Mouse (Mus musculus) C2C12 (cell line): ENCODE results near the gene Gtf2e1. TPM values are rescaled to one million over a fixed set of nuclear protein-coding genes. Genes with fewer than 3 reads are reported as not detected.
A peak's percentile ranks its signal among the peaks of the same experiment; 100 is the strongest.

Source experiments
- H3K27me3 ChIP-seq: one replicate; pipeline ENCODE4 v1.6.1; 2011; ENCODE audit not compliant: control insufficient read depth, insufficient read depth, insufficient read length
- H3K36me3 ChIP-seq: one replicate; pipeline ENCODE4 v1.6.1; 2011; ENCODE audit not compliant: control insufficient read depth, insufficient read depth
- H3K4me3 ChIP-seq: one replicate; pipeline ENCODE4 v1.5.1; 2011; ENCODE audit warnings: mild to moderate bottlenecking, control low read depth; ENCODE audit not compliant: poor library complexity, insufficient read depth, severe bottlenecking
- H3K79me2 ChIP-seq: one replicate; pipeline ENCODE4 v1.6.1; 2011; ENCODE audit not compliant: control insufficient read depth, insufficient read depth
- H3K79me3 ChIP-seq: one replicate; pipeline ENCODE4 v1.6.1; 2011; ENCODE audit warnings: low read depth, control low read depth
- H3ac ChIP-seq: one replicate; pipeline ENCODE3; 2011; ENCODE audit warnings: low read depth; ENCODE audit not compliant: control insufficient read depth, insufficient read length
- CEBPB ChIP-seq: IDR thresholded peaks from one replicate; pipeline ENCODE4 v1.6.1; 2011; ENCODE audit warnings: low read depth, mild to moderate bottlenecking, control low read depth, moderate library complexity
- CTCF ChIP-seq: IDR thresholded peaks from one replicate; pipeline ENCODE4 v1.5.1; 2011; ENCODE audit not compliant: control insufficient read depth, insufficient read depth, insufficient read length
- FOSL1 ChIP-seq: IDR thresholded peaks from one replicate; pipeline ENCODE4 v1.8.0; 2011; ENCODE audit warnings: mild to moderate bottlenecking, low read length; ENCODE audit not compliant: poor library complexity, insufficient read depth, severe bottlenecking
- MAX ChIP-seq: IDR thresholded peaks from one replicate; pipeline ENCODE4 v1.6.1; 2011; ENCODE audit warnings: mild to moderate bottlenecking, control low read depth
- MYOD1 ChIP-seq: IDR thresholded peaks from one replicate; pipeline ENCODE4 v1.6.1; 2011; ENCODE audit warnings: low read depth; ENCODE audit not compliant: control insufficient read depth, insufficient read length
- MYOG ChIP-seq: IDR thresholded peaks from one replicate; pipeline ENCODE4 v1.6.1; 2011; ENCODE audit not compliant: control insufficient read depth, insufficient read length; ENCODE audit errors: extremely low read depth
- USF1 ChIP-seq: IDR thresholded peaks from one replicate; pipeline ENCODE4 v1.6.1; 2011; ENCODE audit warnings: low read depth, mild to moderate bottlenecking, control low read depth, moderate library complexity
- long read RNA-seq, 2 experiments: library from polyadenylated mRNA; unstranded; transcript quantifications; one replicate each; pipeline ENCODE4 v2.0.0; 2019 to 2020
- polyA plus RNA-seq: library from polyadenylated mRNA; unstranded; fragments of >200 nt; fragmentation: generic; extraction: Trizol; gene quantifications from one replicate; pipeline ENCODE4 v1.2.1, GENCODE M21; 2012; ENCODE audit warnings: missing spikeins

Gene Gtf2e1
- polyA plus RNA-seq: 10.2 TPM
- long read RNA-seq, experiment 1, transcript Gtf2e1-201 (5 exons, 3,084 nt): major isoform, 19 of 23 reads
- long read RNA-seq, experiment 1, partial matches to known transcripts: 2 of 23 reads
- long read RNA-seq, experiment 1, other reads (novel, unspliced or antisense): 2 of 23 reads
- long read RNA-seq, experiment 2, transcript Gtf2e1-201 (5 exons, 3,084 nt): major isoform, 149 of 176 reads
- long read RNA-seq, experiment 2, partial matches to known transcripts: 19 of 176 reads
- long read RNA-seq, experiment 2, other reads (novel, unspliced or antisense): 8 of 176 reads

GRCm38 (mm10) chr16:37539611-37540580, at the start of gene Gtf2e1, which contains the start of gene Rabl3:
Gene Gtf2e1 (minus strand): TSS chr16:37539789.
Gene Rabl3 (plus strand): TSS chr16:37539885.
- Histone ChIP-seq H3K36me3 (peaks cover 13% of the 10 kb centered on the region), H3K79me3 (peaks cover 15% of the 10 kb centered on the region), H3ac (peak within 1 kb of the TSS; percentile 87), H3K79me2 (peaks cover 34% of the 10 kb centered on the region), H3K27me3 (no peaks in the 10 kb centered on the region), H3K4me3 (peak within 1 kb of the TSS; percentile 64)
- TF ChIP-seq MYOD1: no peak
- TF ChIP-seq MAX: peak; percentile 42
- TF ChIP-seq MYOG: no peak

DNA sequence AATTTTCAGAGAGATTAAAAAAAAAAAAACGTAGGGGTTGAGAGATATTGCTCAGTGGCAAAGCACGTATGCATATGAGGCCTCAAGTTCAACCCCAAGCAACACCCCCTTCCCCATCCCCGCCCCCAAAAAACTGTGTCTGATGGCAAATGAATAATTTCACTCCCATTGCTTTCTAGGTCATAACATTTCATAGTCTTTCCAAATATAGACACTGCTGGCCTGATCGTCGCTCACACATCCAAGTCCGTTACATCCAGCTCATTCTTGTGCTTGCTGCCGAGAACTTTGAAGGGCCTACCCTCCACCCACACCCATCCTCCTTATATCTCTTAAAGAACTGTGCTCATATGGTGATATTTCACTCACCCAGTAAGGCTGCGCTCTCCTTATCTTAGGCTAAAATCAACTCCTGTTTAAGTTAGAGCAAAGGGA, 45.6 kb upstream of the Gtf2e1 start:
- no peaks in the 10 kb centered on the region for H3K27me3 ChIP-seq
- no peaks in the 10 kb centered on the region for H3K79me3 ChIP-seq
- H3K36me3 ChIP-seq: no peaks in the 10 kb centered on the region
- no peak overlapping the region for H3ac ChIP-seq
- H3K4me3 ChIP-seq: no peak overlapping the region
- TF ChIP-seq CTCF (no peak), MYOD1 (no peak), MAX (no peak)
- no peaks in the 10 kb centered on the region for H3K79me2 ChIP-seq

GRCm38 (mm10) chr16:37584218-37585035, 44.8 kb upstream of the Gtf2e1 start:
- Histone ChIP-seq H3K4me3 (no peak overlapping the region), H3ac (no peak overlapping the region), H3K36me3 (no peaks in the 10 kb centered on the region), H3K79me3 (no peaks in the 10 kb centered on the region), H3K27me3 (no peaks in the 10 kb centered on the region), H3K79me2 (no peaks in the 10 kb centered on the region)
- no peak for TF ChIP-seq MAX
- TF ChIP-seq MYOD1: no peak
- TF ChIP-seq MYOG: no peak
- TF ChIP-seq FOSL1: no peak
- no peak for TF ChIP-seq CTCF
- no peak for TF ChIP-seq CEBPB
- no peak for TF ChIP-seq USF1

DNA sequence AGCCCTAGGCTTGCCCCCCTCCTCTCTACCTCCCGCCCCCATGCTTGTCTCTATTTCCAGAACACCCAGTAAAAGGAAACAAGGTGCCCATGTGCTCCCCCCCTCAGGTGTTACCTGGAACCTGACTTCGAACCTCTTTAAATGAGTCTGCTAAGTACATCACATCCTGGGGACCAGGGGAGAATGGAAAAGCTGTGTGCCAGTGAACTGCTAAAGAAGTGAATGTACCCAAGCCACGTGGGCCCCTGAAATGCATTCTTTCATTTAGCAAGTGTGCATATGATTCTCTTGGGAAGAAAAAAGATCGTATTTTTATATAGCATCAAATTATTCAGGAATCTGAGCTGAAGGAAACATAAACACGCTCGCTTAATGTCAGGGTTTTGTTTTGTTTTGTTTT, 44.2 kb upstream of the Gtf2e1 start:
- H3K79me2 ChIP-seq: no peaks in the 10 kb centered on the region
- no peak overlapping the region for H3K4me3 ChIP-seq
- H3K27me3 ChIP-seq: no peaks in the 10 kb centered on the region
- no peaks in the 10 kb centered on the region for H3K36me3 ChIP-seq
- no peaks in the 10 kb centered on the region for H3K79me3 ChIP-seq
- no peak for TF ChIP-seq MAX
- no peak for TF ChIP-seq MYOG
- TF ChIP-seq CTCF: no peak
- TF ChIP-seq FOSL1: no peak
- no peak for TF ChIP-seq CEBPB
- no peak for TF ChIP-seq MYOD1
- no peak for TF ChIP-seq USF1
- no peak overlapping the region for H3ac ChIP-seq

- H3K36me3 ChIP-seq: no peaks in the 10 kb centered on the region
- no peaks in the 10 kb centered on the region for H3K79me2 ChIP-seq
- no peak overlapping the region for H3ac ChIP-seq
- no peak overlapping the region for H3K4me3 ChIP-seq
- TF ChIP-seq CEBPB (no peak), MYOD1 (no peak), MAX (no peak), USF1 (no peak), FOSL1 (no peak), MYOG (no peak), CTCF (no peak)
- no peaks in the 10 kb centered on the region for H3K27me3 ChIP-seq
- no peaks in the 10 kb centered on the region for H3K79me3 ChIP-seq
Observed at GRCm38 (mm10) chr16:37583306-37583705, 43.7 kb upstream of the Gtf2e1 start.
